8 mouse cellular contexts compared by ENCODE assay signal in the genomic region with DNA sequence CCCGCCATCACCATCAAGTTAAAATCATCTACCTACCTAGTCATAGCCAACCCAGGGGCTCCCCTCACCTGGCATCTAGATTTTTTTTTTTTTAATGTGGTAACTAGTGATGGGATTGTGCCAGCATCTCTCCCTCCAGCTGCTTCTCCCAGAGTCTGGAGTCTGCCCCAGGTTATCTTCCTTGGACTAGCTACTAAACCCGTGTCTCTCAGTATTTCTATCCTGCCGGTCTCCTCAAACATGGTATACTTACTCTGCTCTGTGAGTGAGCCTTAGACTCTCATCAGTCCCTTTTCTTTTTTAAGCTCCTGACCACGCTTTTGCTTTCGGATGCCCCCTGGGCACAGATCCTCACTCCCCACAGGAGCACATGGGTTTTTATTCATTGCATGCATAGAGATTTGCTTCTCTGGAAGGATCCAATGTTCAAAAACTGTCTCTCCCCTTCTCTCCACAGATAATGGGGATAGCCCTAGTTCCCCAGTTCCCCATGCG. TPM values are rescaled to one million over a fixed set of nuclear protein-coding genes. Genes with fewer than 3 reads are reported as not detected.
DNase-seq lines count a peak whose midpoint lies in the region; ATAC-seq lines count a peak whose summit lies in the region.

No protein-coding gene starts in this region.

- H3K4me2 ChIP-seq in kidney, embryonic 16.5 days (replicated peaks; ENCODE audit: low read depth, low read length): peak overlapping the region; percentile 100
- peak overlapping the region; percentile 100 for H3K4me2 ChIP-seq in hindbrain, embryonic 14.5 days (replicated peaks)
- peak overlapping the region; percentile 100 for H3K4me2 ChIP-seq in midbrain, embryonic 16.5 days (ENCODE audit: low read length)

- ATAC-seq in kidney, embryonic 16.5 days (ENCODE audit: low FRiP score, low TSS enrichment): no peak
- no peak for ATAC-seq in hindbrain, embryonic 14.5 days (ENCODE audit: low FRiP score)
- no peak for ATAC-seq in midbrain, embryonic 16.5 days

- H3K36me3 ChIP-seq in kidney, embryonic 16.5 days (ENCODE audit: insufficient read depth, low read length): no peaks in the 10 kb centered on the region
- H3K36me3 ChIP-seq in hindbrain, embryonic 14.5 days (replicated peaks; ENCODE audit: control insufficient read depth, insufficient read depth): no peaks in the 10 kb centered on the region
- H3K36me3 ChIP-seq in midbrain, embryonic 16.5 days (ENCODE audit: control insufficient read depth, insufficient read depth, low read length): no peaks in the 10 kb centered on the region

- WGBS in kidney, embryonic 16.5 days: 33% methylated on average over 6 of the region's 6 CpGs
- WGBS in hindbrain, embryonic 14.5 days: 5% methylated on average over 6 of the region's 6 CpGs
- 2% methylated on average over 6 of the region's 6 CpGs for WGBS in midbrain, embryonic 16.5 days

- no peak for DNase-seq in kidney, adult 9 months
- no peak for DNase-seq in hindbrain, embryonic 14.5 days (ENCODE audit: low spot score)
- DNase-seq in cerebellum, adult 9-11 months: no peak
- DNase-seq in cerebellum, adult 11-12 months: no peak
- no peak for DNase-seq in right cerebral cortex, postnatal 36 days (ENCODE audit: low spot score in 2 of 2)

- H3K9ac ChIP-seq in kidney, embryonic 16.5 days (replicated peaks; ENCODE audit: low read length): peak overlapping the region; percentile 90
- H3K9ac ChIP-seq in hindbrain, embryonic 14.5 days: peak overlapping the region; percentile 94
- H3K9ac ChIP-seq in midbrain, embryonic 16.5 days (ENCODE audit: low read depth, low read length): peak overlapping the region; percentile 90

- H3K4me1 ChIP-seq in kidney, embryonic 16.5 days (ENCODE audit: insufficient read depth, low read length): peaks cover 41% of the 10 kb centered on the region
- no peaks in the 10 kb centered on the region for H3K4me1 ChIP-seq in brown adipose tissue, adult 24 weeks (ENCODE audit: control insufficient read depth, insufficient read depth, insufficient read length, low read length)
- peaks cover 44% of the 10 kb centered on the region for H3K4me1 ChIP-seq in hindbrain, embryonic 14.5 days (replicated peaks; ENCODE audit: control insufficient read depth, insufficient read depth, low read length)
- peaks cover 40% of the 10 kb centered on the region for H3K4me1 ChIP-seq in midbrain, embryonic 16.5 days (ENCODE audit: control insufficient read depth, insufficient read depth, low read length)

- no peaks in the 10 kb centered on the region for H3K27me3 ChIP-seq in kidney, embryonic 16.5 days (ENCODE audit: insufficient read depth, low read length)
- H3K27me3 ChIP-seq in hindbrain, embryonic 14.5 days (ENCODE audit: control insufficient read depth, insufficient read depth, low read length): no peaks in the 10 kb centered on the region
- H3K27me3 ChIP-seq in midbrain, embryonic 16.5 days (ENCODE audit: control insufficient read depth, insufficient read depth, low read depth, low read length): no peaks in the 10 kb centered on the region

- peak overlapping the region; percentile 98 for H3K27ac ChIP-seq in kidney, embryonic 16.5 days (ENCODE audit: low read length)
- peak overlapping the region; percentile 48; the same call in 1 of the 2 replicates for H3K27ac ChIP-seq in brown adipose tissue, adult 24 weeks (replicated peaks; ENCODE audit: low read depth, low read length)
- peak overlapping the region; percentile 100 for H3K27ac ChIP-seq in hindbrain, embryonic 14.5 days
- H3K27ac ChIP-seq in midbrain, embryonic 16.5 days (ENCODE audit: low read length): peak overlapping the region; percentile 98

- no peaks in the 10 kb centered on the region for H3K9me3 ChIP-seq in kidney, embryonic 16.5 days (ENCODE audit: low read length)
- no peaks in the 10 kb centered on the region for H3K9me3 ChIP-seq in hindbrain, embryonic 14.5 days (ENCODE audit: control insufficient read depth, low read length)
- no peaks in the 10 kb centered on the region for H3K9me3 ChIP-seq in midbrain, embryonic 16.5 days (replicated peaks; ENCODE audit: control insufficient read depth, low read length, poor library complexity, severe bottlenecking)

- peak overlapping the region; percentile 65 for H3K4me3 ChIP-seq in kidney, embryonic 16.5 days (ENCODE audit: low read length)
- H3K4me3 ChIP-seq in brown adipose tissue, adult 24 weeks (ENCODE audit: insufficient read depth, low read depth, low read length): peak overlapping the region; percentile 56
- peak overlapping the region; percentile 57 for H3K4me3 ChIP-seq in hindbrain, embryonic 14.5 days (replicated peaks; ENCODE audit: low read length)
- H3K4me3 ChIP-seq in midbrain, embryonic 16.5 days (ENCODE audit: low read depth, low read length): peak overlapping the region; percentile 57

RNA-seq across cellular contexts. Expression of a gene that starts 35.9 kb away (rescaled TPM):
- 2.8 and 2.9 TPM in 2 replicates for polyA plus RNA-seq in kidney, embryonic 16.5 days (2015; fragmentation: Nextera tagmentation; extraction: Ambion mirVana)
- polyA plus RNA-seq in brown adipose tissue, adult 24 weeks (2012; ENCODE audit: insufficient read depth, insufficient read length, missing spikeins): 278 and 386 TPM in 2 replicates
- polyA plus RNA-seq in hindbrain, embryonic 14.5 days (2014; fragmentation: Nextera tagmentation; extraction: Ambion mirVana): 2.0 and 2.1 TPM in 2 replicates
- polyA plus RNA-seq in midbrain, embryonic 16.5 days (2015; fragmentation: Nextera tagmentation; extraction: Ambion mirVana): 1.9 and 2.2 TPM in 2 replicates

Comparison
In these comparisons a context has a peak if more than half of its experiments do, and no peak if none do; other contexts are left out.
1. H3K27ac ChIP-seq: peak in every context shown above with its lines; median percentile 100 in hindbrain, embryonic 14.5 days; 98 in kidney, embryonic 16.5 days; 98 in midbrain, embryonic 16.5 days; 48 in brown adipose tissue, adult 24 weeks.
2. RNA of a gene that starts 35.9 kb away (polyA plus RNA-seq): 278 to 386 TPM in brown adipose tissue, adult 24 weeks; 2.8 to 2.9 TPM in kidney, embryonic 16.5 days, 2.0 to 2.1 TPM in hindbrain, embryonic 14.5 days and 1.9 to 2.2 TPM in midbrain, embryonic 16.5 days; every median in the first group is over 10 times any median in the second.
3. Peak in every context shown above with its lines, with median percentiles within 50 percentile points of each other: H3K4me2 ChIP-seq, H3K4me3 ChIP-seq and H3K9ac ChIP-seq.